Mouse (Mus musculus): ENCODE measurements at regions not wholly inside any gene's neighbourhood (a gene's known extent, or its start where the extent isn't known, plus 50 kb on each side); places are given as distances from the start of the nearest gene placed in this dataset.
A peak's percentile ranks its signal among the peaks of the same experiment; 100 is the strongest.

- H3K4me1 ChIP-seq (ENCODE audit: control insufficient read depth, insufficient read depth, low read length), result no peaks in the 10 kb centered on the region
- no peak overlapping the region for H3K4me3 ChIP-seq (replicated peaks; ENCODE audit: control insufficient read depth, low read depth, low read length)
- 76% methylated on average over 12 of the region's 12 CpGs for WGBS
- no peak for TF ChIP-seq POLR2A (IDR thresholded peaks at IDR 0.05; ENCODE audit: borderline replicate concordance, control insufficient read depth, low read depth, low read length)
- TF ChIP-seq CTCF (IDR thresholded peaks at IDR 0.05; ENCODE audit: control insufficient read depth, insufficient read depth, low read length), result no peak
- H3K27ac ChIP-seq (ENCODE audit: control insufficient read depth, insufficient read depth, low read depth, low read length, poor library complexity), result no peak overlapping the region
Measured at GRCm38 (mm10) chr9:116475206-116475955, 300.2 kb upstream of the Tgfbr2 start.

GRCm38 (mm10) chr9:116472855-116473254 is 297.7 kb upstream of the Tgfbr2 start:
- 75% methylated on average over 4 of the region's 4 CpGs for WGBS
- Histone ChIP-seq H3K27ac (ENCODE audit: control insufficient read depth, insufficient read depth, low read depth, low read length, poor library complexity) (no peak overlapping the region), H3K4me1 (ENCODE audit: control insufficient read depth, insufficient read depth, low read length) (no peaks in the 10 kb centered on the region), H3K4me3 (replicated peaks; ENCODE audit: control insufficient read depth, low read depth, low read length) (no peak overlapping the region)
- TF ChIP-seq CTCF (IDR thresholded peaks at IDR 0.05; ENCODE audit: control insufficient read depth, insufficient read depth, low read length), result peak; percentile 26; the same call in 1 of the 2 replicates
- no peak for TF ChIP-seq POLR2A (IDR thresholded peaks at IDR 0.05; ENCODE audit: borderline replicate concordance, control insufficient read depth, low read depth, low read length)

- TF ChIP-seq CTCF (IDR thresholded peaks at IDR 0.05; ENCODE audit: control insufficient read depth, insufficient read depth, low read length) (no peak), POLR2A (IDR thresholded peaks at IDR 0.05; ENCODE audit: borderline replicate concordance, control insufficient read depth, low read depth, low read length) (no peak)
- WGBS, result 64% methylated on average over 10 of the region's 10 CpGs
Measured at GRCm38 (mm10) chr9:116468569-116469250, 293.6 kb upstream of the Tgfbr2 start.

GRCm38 (mm10) chr9:116466336-116466735 is 291.2 kb upstream of the Tgfbr2 start:
- 80% methylated on average over 7 of the region's 7 CpGs for WGBS
- H3K4me1 ChIP-seq (ENCODE audit: control insufficient read depth, insufficient read depth, low read length), result no peaks in the 10 kb centered on the region
- H3K4me3 ChIP-seq (replicated peaks; ENCODE audit: control insufficient read depth, low read depth, low read length), result no peak overlapping the region
- no peak for TF ChIP-seq CTCF (IDR thresholded peaks at IDR 0.05; ENCODE audit: control insufficient read depth, insufficient read depth, low read length)
- TF ChIP-seq POLR2A (IDR thresholded peaks at IDR 0.05; ENCODE audit: borderline replicate concordance, control insufficient read depth, low read depth, low read length), result no peak
- H3K27ac ChIP-seq (ENCODE audit: control insufficient read depth, insufficient read depth, low read depth, low read length, poor library complexity), result no peak overlapping the region

More at GRCm38 (mm10) chr9:116468569-116469250, 293.6 kb upstream of the Tgfbr2 start:
- no peak overlapping the region for H3K27ac ChIP-seq (ENCODE audit: control insufficient read depth, insufficient read depth, low read depth, low read length, poor library complexity)
- H3K4me3 ChIP-seq (replicated peaks; ENCODE audit: control insufficient read depth, low read depth, low read length), result no peak overlapping the region
- no peaks in the 10 kb centered on the region for H3K4me1 ChIP-seq (ENCODE audit: control insufficient read depth, insufficient read depth, low read length)

- TF ChIP-seq POLR2A (IDR thresholded peaks at IDR 0.05; ENCODE audit: borderline replicate concordance, control insufficient read depth, low read depth, low read length) (no peak), CTCF (IDR thresholded peaks at IDR 0.05; ENCODE audit: control insufficient read depth, insufficient read depth, low read length) (no peak)
- no peak overlapping the region for H3K4me3 ChIP-seq (replicated peaks; ENCODE audit: control insufficient read depth, low read depth, low read length)
- 55% methylated on average over 2 of the region's 2 CpGs for WGBS
- H3K4me1 ChIP-seq (ENCODE audit: control insufficient read depth, insufficient read depth, low read length), result no peaks in the 10 kb centered on the region
- no peak overlapping the region for H3K27ac ChIP-seq (ENCODE audit: control insufficient read depth, insufficient read depth, low read depth, low read length, poor library complexity)
Measured at GRCm38 (mm10) chr9:116464626-116465025, 289.5 kb upstream of the Tgfbr2 start.

GRCm38 (mm10) chr9:116462232-116462631 is 287.1 kb upstream of the Tgfbr2 start:
- 73% methylated on average over 2 of the region's 2 CpGs for WGBS
- no peak overlapping the region for H3K27ac ChIP-seq (ENCODE audit: control insufficient read depth, insufficient read depth, low read depth, low read length, poor library complexity)
- TF ChIP-seq POLR2A (IDR thresholded peaks at IDR 0.05; ENCODE audit: borderline replicate concordance, control insufficient read depth, low read depth, low read length), result no peak
- TF ChIP-seq CTCF (IDR thresholded peaks at IDR 0.05; ENCODE audit: control insufficient read depth, insufficient read depth, low read length), result no peak

GRCm38 (mm10) chr9:116460022-116460421 is 284.9 kb upstream of the Tgfbr2 start:
- H3K4me3 ChIP-seq (replicated peaks; ENCODE audit: control insufficient read depth, low read depth, low read length), result no peak overlapping the region
- no peaks in the 10 kb centered on the region for H3K4me1 ChIP-seq (ENCODE audit: control insufficient read depth, insufficient read depth, low read length)
- 36% methylated on average over 2 of the region's 2 CpGs for WGBS
- no peak overlapping the region for H3K27ac ChIP-seq (ENCODE audit: control insufficient read depth, insufficient read depth, low read depth, low read length, poor library complexity)
- TF ChIP-seq CTCF (IDR thresholded peaks at IDR 0.05; ENCODE audit: control insufficient read depth, insufficient read depth, low read length), result no peak
- TF ChIP-seq POLR2A (IDR thresholded peaks at IDR 0.05; ENCODE audit: borderline replicate concordance, control insufficient read depth, low read depth, low read length), result no peak

More at GRCm38 (mm10) chr9:116462232-116462631, 287.1 kb upstream of the Tgfbr2 start:
- no peaks in the 10 kb centered on the region for H3K4me1 ChIP-seq (ENCODE audit: control insufficient read depth, insufficient read depth, low read length)
- no peak overlapping the region for H3K4me3 ChIP-seq (replicated peaks; ENCODE audit: control insufficient read depth, low read depth, low read length)

- H3K4me3 ChIP-seq (replicated peaks; ENCODE audit: control insufficient read depth, low read depth, low read length), result no peak overlapping the region
- 76% methylated on average over 4 of the region's 4 CpGs for whole genome bisulfite sequencing
- no peak for TF ChIP-seq POLR2A (IDR thresholded peaks at IDR 0.05; ENCODE audit: borderline replicate concordance, control insufficient read depth, low read depth, low read length)
- no peak for TF ChIP-seq CTCF (IDR thresholded peaks at IDR 0.05; ENCODE audit: control insufficient read depth, insufficient read depth, low read length)
- no peak overlapping the region for H3K27ac ChIP-seq (ENCODE audit: control insufficient read depth, insufficient read depth, low read depth, low read length, poor library complexity)
- no peaks in the 10 kb centered on the region for H3K4me1 ChIP-seq (ENCODE audit: control insufficient read depth, insufficient read depth, low read length)
Measured at GRCm38 (mm10) chr9:116452050-116452449, 276.9 kb upstream of the Tgfbr2 start.
